Mouse (Mus musculus): ENCODE measurements around the gene Vsig10. TPM values are rescaled to one million over a fixed set of nuclear protein-coding genes. Genes with fewer than 3 reads are reported as not detected.

Vsig10 gene
- polyA plus RNA-seq, 1 experiment from 2014 or later, result 9.0 TPM

DNA sequence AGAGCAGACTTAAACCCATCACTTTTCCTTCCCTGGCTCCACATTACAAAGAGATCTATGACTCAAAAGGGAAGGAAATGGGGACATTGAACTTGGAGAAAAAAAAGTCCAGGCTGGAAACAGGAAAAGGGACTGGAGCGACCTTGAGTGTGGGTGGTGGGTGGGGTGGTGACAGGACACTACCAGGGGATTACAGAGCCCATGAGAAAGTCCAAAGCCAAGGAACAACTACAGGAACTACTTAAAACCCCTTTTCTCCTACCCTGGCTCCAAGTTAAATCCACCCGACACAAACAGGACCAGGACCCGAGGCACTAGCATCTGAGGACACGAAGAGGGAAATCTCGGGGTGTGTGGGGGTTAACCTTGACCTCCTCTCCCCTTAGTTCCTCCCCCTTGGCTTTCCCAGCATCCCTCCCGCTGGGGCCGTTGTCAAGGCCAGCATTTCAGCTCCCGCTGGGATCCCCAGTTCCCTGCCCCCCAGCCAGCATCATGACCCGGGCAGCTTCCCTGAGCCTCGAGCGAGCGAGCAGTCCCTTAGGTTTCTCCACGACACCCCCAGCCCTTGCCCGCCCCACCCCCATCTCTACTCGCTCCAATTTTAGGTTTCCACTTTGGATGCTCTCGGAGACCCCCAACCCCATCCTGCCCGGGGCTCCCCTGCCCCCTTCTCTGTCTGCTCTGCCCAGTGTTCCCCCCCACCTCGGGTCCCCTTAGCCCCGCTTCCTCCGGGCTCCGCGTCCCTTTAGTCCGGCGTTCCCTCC lies 37.7 kb downstream of the Vsig10 start:
- peaks cover 11% of the 10 kb centered on the region; the same call in 1 of the 2 replicates for H3K36me3 ChIP-seq
- 0% methylated on average over 23 of the region's 24 CpGs for WGBS
- peak overlapping the region; percentile 98 for H3K27ac ChIP-seq (ENCODE audit: poor library complexity, severe bottlenecking)
- peaks cover 48% of the 10 kb centered on the region for H3K4me1 ChIP-seq (replicated peaks)
- peak overlapping the region; percentile 96 for H3K9ac ChIP-seq
- peak overlapping the region; percentile 94 for H3K4me3 ChIP-seq
- H3K27me3 ChIP-seq (replicated peaks), result no peaks in the 10 kb centered on the region
- H3K4me2 ChIP-seq, result peak overlapping the region; percentile 88
- ATAC-seq (ENCODE audit: insufficient number of reproducible peaks, low FRiP score), result peak; percentile 34
- no peaks in the 10 kb centered on the region for H3K9me3 ChIP-seq (replicated peaks)

DNA sequence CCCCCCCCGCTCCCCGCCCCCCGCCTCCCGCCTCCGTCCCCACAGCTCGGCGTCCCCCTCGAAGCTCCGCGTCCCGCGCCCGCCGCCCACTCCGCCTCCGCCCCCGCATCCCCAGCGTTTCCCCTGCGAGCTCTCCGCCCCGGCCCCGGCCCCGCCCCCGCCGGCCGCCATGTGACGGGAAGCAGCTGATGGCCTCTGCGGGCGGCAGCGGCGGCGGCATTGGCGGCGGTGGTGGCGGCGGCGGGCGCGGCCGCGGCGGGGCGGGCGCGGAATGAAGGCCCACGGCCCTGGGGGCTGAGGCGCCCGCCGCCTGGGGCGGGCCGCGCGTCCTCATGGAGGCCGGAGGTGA lies 38.2 kb downstream of the Vsig10 start, which contains the start of gene Wsb2:
Gene Wsb2, plus strand, starts transcription at position 176 of the 349 bp plus-strand sequence.
- Histone ChIP-seq H3K4me1 (replicated peaks) (peaks cover 54% of the 10 kb centered on the region), H3K9ac (peak within 1 kb of the TSS; percentile 96), H3K4me3 (peak within 1 kb of the TSS; percentile 94), H3K27ac (ENCODE audit: poor library complexity, severe bottlenecking) (peak within 1 kb of the TSS; percentile 98), H3K27me3 (replicated peaks) (no peaks in the 10 kb centered on the region), H3K36me3 (peaks cover 9% of the 10 kb centered on the region; the same call in 1 of the 2 replicates), H3K9me3 (replicated peaks) (no peaks in the 10 kb centered on the region), H3K4me2 (peak within 1 kb of the TSS; percentile 88)
- WGBS, result under 1% methylated on average over 40 of the region's 54 CpGs
- ATAC-seq (ENCODE audit: insufficient number of reproducible peaks, low FRiP score), result peak; percentile 86

DNA sequence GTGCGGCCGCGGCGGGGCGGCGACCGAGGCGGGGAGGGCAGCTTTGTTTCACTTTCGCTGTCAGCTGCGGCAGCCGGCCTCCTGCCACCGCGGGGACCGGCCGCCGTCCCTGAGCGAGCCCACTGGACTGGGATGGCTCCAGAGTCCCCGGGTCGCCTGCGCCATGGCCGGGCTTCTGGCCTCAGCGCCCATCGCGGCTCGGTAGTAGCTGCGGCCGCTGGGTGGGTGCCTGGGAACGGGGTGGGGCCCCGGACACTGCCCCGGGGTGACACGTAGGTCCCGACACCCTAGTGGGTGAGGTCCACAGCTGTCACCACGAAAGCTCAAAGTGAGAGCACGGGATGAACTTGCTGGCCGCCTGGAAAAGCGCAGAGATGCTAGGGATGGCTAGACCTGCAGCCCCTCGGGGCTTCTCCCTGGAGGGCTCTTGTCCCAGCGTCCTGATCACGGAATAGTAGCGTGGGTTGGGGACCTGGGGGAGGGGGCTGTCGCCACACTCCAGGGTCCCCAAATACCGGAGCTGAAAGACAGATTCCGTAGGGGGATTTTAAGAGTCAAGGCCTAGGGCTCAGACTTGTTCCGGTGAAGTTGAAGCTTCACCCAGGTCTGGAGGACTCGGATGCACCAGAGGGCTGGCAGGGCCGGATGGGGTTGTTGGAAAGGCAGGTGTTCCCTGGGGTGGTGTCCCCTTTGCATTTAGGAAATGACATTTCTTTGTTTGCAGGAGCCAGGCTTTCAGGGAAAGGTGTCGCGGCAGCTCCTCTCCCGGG lies 38.8 kb downstream of the Vsig10 start:
- peak; percentile 39 for ATAC-seq (ENCODE audit: insufficient number of reproducible peaks, low FRiP score)
- H3K4me1 ChIP-seq (replicated peaks), result peaks cover 59% of the 10 kb centered on the region
- WGBS, result under 1% methylated on average over 42 of the region's 49 CpGs

DNA sequence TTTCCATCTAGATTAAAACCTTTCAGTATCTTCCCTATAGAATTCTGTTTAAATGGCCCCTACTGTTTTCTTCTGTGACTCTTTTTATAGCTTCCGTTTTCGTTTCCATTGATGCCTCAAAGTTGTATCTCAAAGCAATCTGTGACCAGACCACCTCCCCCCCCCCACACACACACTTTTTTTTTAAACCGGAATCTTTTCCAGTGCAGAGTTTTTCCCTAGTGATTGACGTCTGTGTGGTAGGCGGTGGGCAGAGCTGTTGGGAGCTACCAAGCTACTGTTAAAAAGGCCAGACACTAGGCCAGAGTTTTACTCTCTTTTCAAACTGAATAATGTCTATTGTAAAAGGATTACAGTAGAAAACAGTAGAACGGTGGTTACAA lies 39.4 kb downstream of the Vsig10 start:
- Histone ChIP-seq H3K27me3 (replicated peaks) (no peaks in the 10 kb centered on the region), H3K36me3 (no peaks in the 10 kb centered on the region), H3K4me3 (peak overlapping the region; percentile 94), H3K4me2 (peak overlapping the region; percentile 88), H3K9ac (peak overlapping the region; percentile 96), H3K9me3 (replicated peaks) (no peaks in the 10 kb centered on the region), H3K4me1 (replicated peaks) (peaks cover 65% of the 10 kb centered on the region), H3K27ac (ENCODE audit: poor library complexity, severe bottlenecking) (peak overlapping the region; percentile 98)
- WGBS, result 6% methylated on average over 6 of the region's 6 CpGs
- no peak for ATAC-seq (ENCODE audit: insufficient number of reproducible peaks, low FRiP score)

More for the DNA sequence above, 38.8 kb downstream of the Vsig10 start:
- peaks cover 3% of the 10 kb centered on the region; the same call in 1 of the 2 replicates for H3K36me3 ChIP-seq
- H3K27ac ChIP-seq (ENCODE audit: poor library complexity, severe bottlenecking), result peak overlapping the region; percentile 98
- H3K27me3 ChIP-seq (replicated peaks), result no peaks in the 10 kb centered on the region
- H3K9me3 ChIP-seq (replicated peaks), result no peaks in the 10 kb centered on the region
- peak overlapping the region; percentile 96 for H3K9ac ChIP-seq
- H3K4me3 ChIP-seq, result peak overlapping the region; percentile 94
- peak overlapping the region; percentile 88 for H3K4me2 ChIP-seq

DNA sequence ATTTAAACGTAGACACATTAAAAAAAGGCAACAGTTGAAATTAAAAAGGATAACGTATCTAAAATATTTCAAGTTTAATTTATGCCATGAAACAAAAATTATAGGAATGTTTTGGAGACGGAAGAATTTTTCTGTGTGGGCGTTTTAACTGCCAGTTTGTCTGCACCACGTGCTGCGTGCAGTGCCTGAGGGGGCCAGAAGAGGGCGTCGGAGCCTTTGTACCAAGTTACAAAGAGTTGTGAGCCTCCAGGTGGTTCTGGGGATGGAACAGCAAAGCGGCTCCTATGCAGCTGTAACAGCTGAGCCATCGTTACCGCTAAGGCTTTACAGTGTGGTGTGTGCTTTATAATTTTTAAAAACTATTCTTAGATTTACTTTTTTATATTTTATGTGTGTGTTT lies 39.8 kb downstream of the Vsig10 start:
- H3K27me3 ChIP-seq (replicated peaks), result no peaks in the 10 kb centered on the region
- no peak overlapping the region for H3K4me3 ChIP-seq
- no peak overlapping the region for H3K9ac ChIP-seq
- WGBS, result 38% methylated on average over 11 of the region's 11 CpGs
- peak overlapping the region; percentile 16; the same call in 1 of the 2 replicates for H3K4me2 ChIP-seq
- H3K4me1 ChIP-seq (replicated peaks), result peaks cover 70% of the 10 kb centered on the region
- no peaks in the 10 kb centered on the region for H3K9me3 ChIP-seq (replicated peaks)
- H3K36me3 ChIP-seq, result peaks cover 5% of the 10 kb centered on the region
- no peak for ATAC-seq (ENCODE audit: insufficient number of reproducible peaks, low FRiP score)
- no peak overlapping the region for H3K27ac ChIP-seq (ENCODE audit: poor library complexity, severe bottlenecking)

DNA sequence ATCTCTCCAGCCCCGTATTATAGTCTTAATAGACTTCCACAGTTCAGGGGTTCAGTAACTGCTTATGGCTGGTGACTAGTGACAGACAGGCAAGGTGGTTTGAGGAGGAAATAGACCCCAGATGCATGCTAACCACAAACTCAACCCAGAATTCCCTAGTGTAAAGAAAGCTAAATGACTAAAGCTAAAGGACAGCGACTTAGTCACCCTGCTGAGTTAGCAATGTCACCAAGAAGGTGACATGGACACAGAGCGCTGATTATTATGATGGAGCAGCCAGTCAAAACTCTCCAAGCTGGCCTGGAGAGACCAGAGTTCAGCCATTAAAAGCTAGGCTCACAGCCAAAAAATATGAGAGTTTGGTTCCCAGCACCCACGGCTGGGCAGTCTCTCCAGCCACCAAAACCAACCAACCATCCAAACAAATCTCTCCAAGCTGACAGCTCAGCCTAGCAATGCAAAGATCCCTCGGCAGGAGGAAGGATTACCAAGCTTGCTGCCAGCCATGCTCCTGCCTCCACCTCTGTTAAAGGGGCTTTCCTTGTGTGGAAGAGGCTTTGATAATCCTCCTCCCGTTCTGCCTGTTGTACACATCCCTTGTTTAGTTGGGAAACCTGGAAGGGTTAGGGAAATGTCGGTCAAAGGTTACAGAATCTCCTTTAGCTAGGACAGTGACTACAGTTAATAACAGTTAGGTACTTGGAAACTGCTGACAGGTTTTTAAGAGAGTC lies 40.8 kb downstream of the Vsig10 start:
- 0 out of 2 replicates have a peak overlapping the region, but pooled peaks have one; percentile 14 for H3K9ac ChIP-seq
- H3K4me1 ChIP-seq (replicated peaks), result peaks cover 78% of the 10 kb centered on the region
- 37% methylated on average over 7 of the region's 7 CpGs for WGBS
- H3K4me3 ChIP-seq, result peak overlapping the region; percentile 1; the same call in 1 of the 2 replicates
- H3K27ac ChIP-seq (ENCODE audit: poor library complexity, severe bottlenecking), result peak overlapping the region; percentile 85
- no peaks in the 10 kb centered on the region for H3K27me3 ChIP-seq (replicated peaks)
- no peaks in the 10 kb centered on the region for H3K9me3 ChIP-seq (replicated peaks)
- H3K4me2 ChIP-seq, result peak overlapping the region; percentile 50
- no peak for ATAC-seq (ENCODE audit: insufficient number of reproducible peaks, low FRiP score)
- H3K36me3 ChIP-seq, result peaks cover 14% of the 10 kb centered on the region

DNA sequence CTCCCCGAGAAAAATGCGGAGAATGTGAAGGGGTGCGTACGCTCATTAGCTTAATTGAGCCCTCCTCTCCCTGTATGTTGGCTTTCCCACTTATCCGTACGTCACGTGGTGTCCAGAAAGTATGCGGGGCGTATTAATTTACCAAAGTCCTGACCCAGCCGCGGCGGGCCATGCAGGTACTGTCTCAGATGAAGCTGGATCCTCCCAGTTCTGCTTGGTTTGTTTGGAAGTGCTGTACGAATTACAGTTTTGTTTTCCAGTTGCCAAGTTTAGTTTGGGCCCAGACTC lies 41.3 kb downstream of the Vsig10 start:
- Histone ChIP-seq H3K27ac (ENCODE audit: poor library complexity, severe bottlenecking) (peak overlapping the region; percentile 85), H3K4me1 (replicated peaks) (peaks cover 76% of the 10 kb centered on the region), H3K4me2 (peak overlapping the region; percentile 50), H3K9me3 (replicated peaks) (no peaks in the 10 kb centered on the region), H3K9ac (0 out of 2 replicates have a peak overlapping the region, but pooled peaks have one; percentile 14), H3K4me3 (peak overlapping the region; percentile 1; the same call in 1 of the 2 replicates), H3K36me3 (peaks cover 19% of the 10 kb centered on the region), H3K27me3 (replicated peaks) (no peaks in the 10 kb centered on the region)
- no peak for ATAC-seq (ENCODE audit: insufficient number of reproducible peaks, low FRiP score)
- 43% methylated on average over 13 of the region's 13 CpGs for WGBS

DNA sequence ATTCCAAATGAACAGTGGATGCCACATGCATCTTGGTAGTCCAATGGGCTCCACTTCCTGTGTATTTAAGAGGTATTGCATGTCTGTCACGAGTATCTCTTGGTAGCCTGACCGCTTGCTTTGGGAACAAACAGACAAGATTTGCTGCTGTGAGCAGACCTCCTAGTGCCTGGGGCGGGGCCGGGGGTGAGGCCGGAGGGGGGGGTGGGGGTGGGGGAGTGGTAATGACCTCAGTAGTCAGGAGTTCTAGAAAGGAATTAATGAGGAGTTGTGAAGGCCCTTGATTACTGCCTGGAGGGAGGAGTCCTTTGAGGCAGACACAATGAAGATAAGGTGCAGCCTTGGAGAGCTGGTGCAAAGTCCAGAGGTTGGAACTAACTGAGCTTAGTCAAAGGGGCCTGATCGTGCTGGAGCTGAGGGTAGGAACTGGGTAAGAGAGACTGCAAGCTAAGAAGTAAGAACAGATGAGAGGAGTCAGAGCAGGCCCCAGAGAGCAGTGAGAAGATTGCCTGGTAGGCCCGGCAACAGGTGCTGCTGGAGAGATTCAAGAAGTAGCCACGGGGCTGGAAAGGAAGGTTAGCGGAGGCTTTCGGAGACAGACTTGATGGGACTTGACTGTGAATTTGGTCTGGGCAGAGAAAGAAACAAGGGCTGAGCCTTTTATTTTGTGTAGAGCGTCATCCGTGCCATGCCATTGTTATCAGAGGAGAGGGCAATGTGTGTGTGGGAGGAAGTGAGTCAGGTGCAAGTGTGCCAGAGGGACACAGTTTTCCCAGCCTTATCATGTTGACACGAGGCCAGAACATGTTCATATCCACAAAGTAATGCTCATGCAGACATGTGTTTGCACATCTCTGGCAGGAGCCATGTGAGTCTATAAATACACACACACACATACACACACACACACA lies 42.0 kb downstream of the Vsig10 start:
- no peak for ATAC-seq (ENCODE audit: insufficient number of reproducible peaks, low FRiP score)
- Histone ChIP-seq H3K36me3 (peaks cover 24% of the 10 kb centered on the region), H3K9me3 (replicated peaks) (no peaks in the 10 kb centered on the region), H3K4me1 (replicated peaks) (peaks cover 69% of the 10 kb centered on the region), H3K27ac (ENCODE audit: poor library complexity, severe bottlenecking) (peak overlapping the region; percentile 85), H3K4me2 (peak overlapping the region; percentile 50), H3K4me3 (no peak overlapping the region), H3K9ac (peak overlapping the region; percentile 19; the same call in 1 of the 2 replicates), H3K27me3 (replicated peaks) (no peaks in the 10 kb centered on the region)
- 17% methylated on average over 13 of the region's 13 CpGs for WGBS

DNA sequence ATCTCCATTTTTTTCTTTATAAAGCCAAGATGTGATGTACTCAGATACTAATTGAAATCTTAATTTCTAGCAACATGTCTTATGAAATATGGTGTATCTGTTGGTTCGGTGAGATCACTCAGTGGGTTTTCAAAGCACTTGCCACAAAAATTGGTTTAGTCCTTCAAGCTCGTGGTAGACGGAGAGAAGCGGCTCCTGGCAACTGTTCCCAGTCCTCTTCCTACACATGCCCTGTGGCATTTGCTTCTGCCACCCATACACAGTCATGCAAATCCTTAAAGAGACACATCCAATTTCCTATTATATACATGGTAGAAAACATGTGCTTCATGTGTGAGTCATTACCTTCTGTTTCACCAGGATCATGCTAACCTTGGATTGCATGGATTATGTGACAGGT lies 42.7 kb downstream of the Vsig10 start:
- H3K9me3 ChIP-seq (replicated peaks), result no peaks in the 10 kb centered on the region
- H3K36me3 ChIP-seq, result peaks cover 31% of the 10 kb centered on the region
- H3K4me1 ChIP-seq (replicated peaks), result peaks cover 62% of the 10 kb centered on the region
- H3K27me3 ChIP-seq (replicated peaks), result no peaks in the 10 kb centered on the region
- no peak overlapping the region for H3K9ac ChIP-seq
- no peak for ATAC-seq (ENCODE audit: insufficient number of reproducible peaks, low FRiP score)
- WGBS, result 83% methylated on average over 4 of the region's 4 CpGs
- no peak overlapping the region for H3K27ac ChIP-seq (ENCODE audit: poor library complexity, severe bottlenecking)
- no peak overlapping the region for H3K4me3 ChIP-seq
- H3K4me2 ChIP-seq, result no peak overlapping the region; the same call in 1 of the 2 replicates
